Mouse (Mus musculus) kidney, adult 2 months (tissue): Measurements from ENCODE around the gene Mymk. TPM values are rescaled to one million over a fixed set of nuclear protein-coding genes. Genes with fewer than 3 reads are reported as not detected.
A peak's percentile ranks its signal among the peaks of the same experiment; 100 is the strongest.

ENCODE experiments used
- DNase-seq: peaks from one replicate; pipeline ENCODE4 v3.0.0; 2021
- H3K27ac ChIP-seq: fragments of 200-500 bp; 2 replicates; pipeline ENCODE4 v1.5.1; 2012; ENCODE audit warnings: low read depth, low read length, control low read depth, inconsistent platforms; ENCODE audit not compliant: insufficient read depth
- H3K27me3 ChIP-seq: fragments of 200-500 bp; replicated peaks from 2 replicates; pipeline ENCODE4 v1.6.1; 2012; ENCODE audit warnings: mild to moderate bottlenecking, moderate library complexity, low read length, inconsistent platforms; ENCODE audit not compliant: control insufficient read depth, insufficient read depth
- H3K36me3 ChIP-seq: fragments of 200-500 bp; 2 replicates; pipeline ENCODE4 v1.6.1; 2012; ENCODE audit warnings: mild to moderate bottlenecking, moderate library complexity, low read length, inconsistent platforms; ENCODE audit not compliant: control insufficient read depth, insufficient read depth
- H3K4me1 ChIP-seq: fragments of 200-500 bp; 2 replicates; pipeline ENCODE4 v1.6.1; 2011; ENCODE audit warnings: low read length; ENCODE audit not compliant: control insufficient read depth, insufficient read depth
- H3K4me3 ChIP-seq: fragments of 200-500 bp; 2 replicates; pipeline ENCODE4 v1.5.1; 2011; ENCODE audit warnings: mild to moderate bottlenecking, low read depth, low read length, control low read depth; ENCODE audit not compliant: insufficient read depth
- CTCF ChIP-seq: fragments of 200-500 bp; conservative IDR thresholded peaks from 2 replicates; pipeline ENCODE4 v1.5.1; 2011; ENCODE audit warnings: low read depth, mild to moderate bottlenecking, control low read depth, low read length, moderate library complexity, mixed read lengths; ENCODE audit not compliant: insufficient read depth, insufficient read length
- POLR2A ChIP-seq: fragments of 200-500 bp; IDR thresholded peaks from one replicate; pipeline ENCODE4 v1.6.1; 2011; ENCODE audit warnings: low read depth, low read length, control low read depth
- WGBS: fragments of 180-500 bp; shearing (Covaris S2); methylation state at CpG from one replicate; pipeline ENCODE4 v1.1.7; 2018; 5-methylcytosine and 5-hydroxymethylcytosine counted together
- polyA plus RNA-seq: library from polyadenylated mRNA; depleted of rRNA; stranded (reverse); fragments of >200 nt; gene quantifications from 2 replicates; pipeline ENCODE4 v1.2.3, GENCODE M21; 2012

The Mymk gene
- polyA plus RNA-seq, 1 experiment, result 0.09 TPM

DNA sequence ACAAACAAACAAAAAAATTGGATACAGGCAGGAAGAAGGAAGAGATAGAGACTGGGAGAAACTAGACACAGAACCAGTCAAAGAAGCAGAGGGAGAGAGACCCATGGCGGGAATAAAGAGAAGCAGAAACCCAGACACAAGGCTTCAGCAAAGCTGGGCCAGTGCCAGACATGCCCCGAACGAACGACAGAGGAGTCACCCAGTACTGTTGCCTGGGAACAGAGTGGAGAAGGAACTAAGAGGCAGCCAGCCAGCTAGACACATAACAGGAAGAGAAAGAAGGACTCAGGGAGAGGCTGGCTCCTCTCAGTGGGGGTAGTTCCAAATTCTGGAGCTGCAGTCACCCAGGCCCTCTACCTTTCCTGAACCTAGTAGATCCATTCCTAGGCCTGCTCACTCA is 842 bp downstream of the Mymk start:
- Histone ChIP-seq H3K27ac (no peak overlapping the region), H3K4me3 (no peak overlapping the region), H3K36me3 (no peaks in the 10 kb centered on the region), H3K27me3 (no peaks in the 10 kb centered on the region), H3K4me1 (peaks cover 6% of the 10 kb centered on the region; the same call in 1 of the 2 replicates)
- no peak for TF ChIP-seq POLR2A
- WGBS, result 21% methylated on average over 4 of the region's 4 CpGs
- peak; percentile 76 for DNase-seq

DNA sequence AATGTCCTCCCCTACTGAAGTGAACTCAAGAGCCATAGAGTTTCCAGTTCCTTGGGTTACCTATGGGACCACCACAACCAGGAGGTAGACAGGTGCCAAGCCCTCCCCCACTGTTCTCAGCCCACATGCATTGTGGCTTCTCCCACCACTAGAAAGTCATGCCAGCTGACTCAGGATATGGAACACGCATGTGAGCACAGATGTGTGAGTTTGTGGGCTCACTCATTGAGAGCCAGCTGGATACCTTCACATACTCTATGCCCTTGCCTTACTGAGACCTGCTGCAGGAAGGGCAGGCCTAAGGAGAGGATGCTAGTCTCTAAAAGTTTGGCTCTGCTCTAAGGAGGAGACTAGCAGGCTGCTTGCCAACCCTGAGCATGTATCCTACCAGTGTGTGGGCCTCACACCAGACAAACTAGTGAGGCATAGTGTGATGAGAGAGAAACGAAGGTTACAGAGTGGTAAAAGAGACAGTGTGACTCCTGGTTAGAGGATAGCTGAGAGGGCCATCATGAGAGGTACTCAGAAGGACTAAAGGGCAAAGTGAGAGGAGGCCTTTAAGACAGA is 1.6 kb downstream of the Mymk start:
- DNase-seq, result no peak
- Histone ChIP-seq H3K27me3 (no peaks in the 10 kb centered on the region), H3K36me3 (no peaks in the 10 kb centered on the region), H3K4me1 (peaks cover 6% of the 10 kb centered on the region; the same call in 1 of the 2 replicates), H3K27ac (no peak overlapping the region), H3K4me3 (no peak overlapping the region)
- 87% methylated on average over 2 of the region's 2 CpGs for WGBS
- TF ChIP-seq CTCF (no peak), POLR2A (no peak)

DNA sequence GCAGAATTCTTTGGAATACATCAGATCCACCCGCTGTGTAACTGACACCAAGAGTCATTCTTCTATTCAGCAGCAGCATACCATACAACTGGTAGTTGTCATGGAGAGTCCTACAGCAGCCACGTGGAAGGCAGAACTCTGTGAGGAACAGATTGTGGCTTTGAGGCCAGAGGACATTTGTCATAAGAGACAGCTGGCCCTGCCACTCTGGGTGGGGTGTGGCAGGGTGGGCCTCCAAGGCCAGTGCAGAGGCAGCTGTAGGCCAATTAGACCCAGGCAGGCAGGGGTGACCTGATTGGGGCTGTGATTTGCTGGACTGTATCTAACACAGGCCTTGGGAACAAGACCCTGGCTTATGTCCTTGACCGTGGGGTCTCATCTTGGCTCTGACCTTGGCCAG is 2.3 kb downstream of the Mymk start:
- WGBS, result 70% methylated on average over 3 of the region's 3 CpGs
- no peak overlapping the region for H3K4me3 ChIP-seq
- H3K4me1 ChIP-seq, result peaks cover 3% of the 10 kb centered on the region; the same call in 1 of the 2 replicates
- H3K27ac ChIP-seq, result no peak overlapping the region
- no peaks in the 10 kb centered on the region for H3K27me3 ChIP-seq
- TF ChIP-seq POLR2A, result no peak
- no peak for TF ChIP-seq CTCF
- H3K36me3 ChIP-seq, result no peaks in the 10 kb centered on the region
- DNase-seq, result no peak

DNA sequence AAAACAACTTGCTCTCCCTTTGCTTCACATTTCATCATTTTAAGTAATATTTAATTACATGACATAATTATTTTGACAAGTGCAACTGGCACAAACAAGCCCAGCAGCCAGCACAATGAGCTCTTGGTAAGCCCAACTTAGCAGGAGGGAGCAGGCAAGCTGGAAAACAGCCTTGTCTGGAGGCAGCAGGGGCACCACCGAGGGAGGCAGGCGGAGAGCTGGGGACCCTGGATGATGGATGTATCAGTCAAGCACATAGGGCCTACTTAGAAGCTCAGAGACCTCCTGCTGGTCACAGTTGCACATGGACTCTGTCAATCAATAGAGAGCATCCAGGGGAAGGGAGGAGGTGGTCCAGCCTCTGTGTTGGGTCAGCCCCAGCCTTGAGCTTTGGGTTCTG is 4.0 kb downstream of the Mymk start:
- TF ChIP-seq CTCF, result no peak
- no peak for TF ChIP-seq POLR2A
- no peak for DNase-seq
- Histone ChIP-seq H3K27ac (no peak overlapping the region), H3K4me1 (no peaks in the 10 kb centered on the region), H3K4me3 (no peak overlapping the region), H3K27me3 (no peaks in the 10 kb centered on the region), H3K36me3 (no peaks in the 10 kb centered on the region)
- WGBS, result 69% methylated on average over 2 of the region's 2 CpGs

GRCm38 (mm10) chr2:27067124-27067523 is 4.9 kb downstream of the Mymk start:
- Histone ChIP-seq H3K27me3 (no peaks in the 10 kb centered on the region), H3K4me3 (no peak overlapping the region), H3K27ac (no peak overlapping the region), H3K4me1 (peaks cover 3% of the 10 kb centered on the region; the same call in 1 of the 2 replicates), H3K36me3 (no peaks in the 10 kb centered on the region)
- WGBS, result 88% methylated on average over 2 of the region's 2 CpGs
- no peak for TF ChIP-seq POLR2A
- TF ChIP-seq CTCF, result no peak
- no peak for DNase-seq

DNA sequence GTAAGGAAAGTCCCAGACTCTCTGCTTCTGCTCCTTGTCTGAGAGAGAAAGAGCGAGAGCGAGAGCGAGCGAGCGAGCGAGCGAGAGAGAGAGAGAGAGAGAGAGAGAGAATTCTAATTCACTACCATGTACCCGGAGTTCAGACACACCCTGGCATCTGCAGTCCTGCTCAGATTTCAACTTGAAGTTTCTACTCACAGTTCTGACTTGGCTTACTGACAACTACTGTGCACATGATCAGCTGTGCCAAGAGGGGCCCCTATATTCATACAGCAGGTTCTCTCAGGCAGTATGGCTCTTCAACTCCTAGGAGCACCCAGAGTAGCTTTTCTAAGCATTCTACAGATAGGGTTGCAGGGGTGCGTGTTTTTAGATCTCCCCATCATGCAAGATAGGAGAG is 12.8 kb downstream of the Mymk start:
- H3K4me1 ChIP-seq, result peaks cover 3% of the 10 kb centered on the region; the same call in 1 of the 2 replicates
- WGBS, result 74% methylated on average over 9 of the region's 9 CpGs
- TF ChIP-seq CTCF (no peak), POLR2A (no peak)

DNA sequence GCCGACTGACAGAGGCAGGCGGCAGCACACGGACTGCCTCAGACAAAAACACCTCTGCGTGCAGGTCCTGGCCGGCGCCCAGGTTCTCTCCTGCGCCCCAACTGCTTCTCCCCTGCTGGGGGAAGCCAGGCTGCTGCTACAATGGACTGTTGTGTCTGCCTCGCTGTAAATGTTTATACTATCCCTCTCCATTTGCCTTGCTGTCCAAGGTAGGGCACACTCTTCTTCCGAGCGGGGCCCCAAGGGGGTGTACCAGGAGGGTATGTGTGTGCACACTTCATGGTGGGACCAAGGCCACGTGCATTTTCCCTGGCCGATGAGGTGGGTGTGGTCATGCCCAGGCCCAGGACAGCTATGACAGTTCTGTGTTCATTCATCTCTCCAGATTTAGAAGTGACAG is 13.2 kb downstream of the Mymk start:
- Histone ChIP-seq H3K4me3 (no peak overlapping the region), H3K27me3 (no peaks in the 10 kb centered on the region), H3K36me3 (no peaks in the 10 kb centered on the region), H3K4me1 (peaks cover 3% of the 10 kb centered on the region; the same call in 1 of the 2 replicates), H3K27ac (no peak overlapping the region)
- TF ChIP-seq POLR2A (no peak), CTCF (no peak)
- WGBS, result 26% methylated on average over 12 of the region's 12 CpGs
- DNase-seq, result no peak

More for the DNA sequence above, 12.8 kb downstream of the Mymk start:
- DNase-seq, result no peak
- Histone ChIP-seq H3K27me3 (no peaks in the 10 kb centered on the region), H3K27ac (no peak overlapping the region), H3K4me3 (no peak overlapping the region), H3K36me3 (no peaks in the 10 kb centered on the region)
